Mouse (Mus musculus) forebrain, embryonic 16.5 days (tissue): Measurements from ENCODE around the gene Nav2. TPM values are rescaled to one million over a fixed set of nuclear protein-coding genes. Genes with fewer than 3 reads are reported as not detected.

Experiments used
- ATAC-seq: fragments of 200-750 bp; cut with Nextera tagmentation; 2 replicates; pipeline ENCODE4 v1.8.0; 2017; ENCODE audit warnings: mild to moderate bottlenecking, moderate library complexity
- H3K27ac ChIP-seq: fragments of 300-500 bp; sonication (generic); 2 replicates; pipeline ENCODE4 v1.5.1; 2014; ENCODE audit warnings: low read length, control low read depth
- H3K27me3 ChIP-seq: fragments of 300-500 bp; sonication (generic); replicated peaks from 2 replicates; pipeline ENCODE4 v1.6.1; 2014; ENCODE audit warnings: low read length; ENCODE audit not compliant: control insufficient read depth, insufficient read depth
- H3K36me3 ChIP-seq: fragments of 300-500 bp; sonication (generic); 2 replicates; pipeline ENCODE4 v1.6.1; 2014; ENCODE audit not compliant: control insufficient read depth, insufficient read depth
- H3K4me1 ChIP-seq: fragments of 300-500 bp; sonication (generic); replicated peaks from 2 replicates; pipeline ENCODE4 v1.6.1; 2014; ENCODE audit warnings: low read length; ENCODE audit not compliant: control insufficient read depth, insufficient read depth
- H3K4me2 ChIP-seq: fragments of 300-500 bp; sonication (generic); 2 replicates; pipeline ENCODE4 v1.6.1; 2014; ENCODE audit warnings: mild to moderate bottlenecking, low read length, control low read depth
- H3K4me3 ChIP-seq: fragments of 300-500 bp; sonication (generic); replicated peaks from 2 replicates; pipeline ENCODE4 v1.5.1; 2014; ENCODE audit warnings: mild to moderate bottlenecking, low read length, control low read depth
- H3K9ac ChIP-seq: fragments of 300-500 bp; sonication (generic); replicated peaks from 2 replicates; pipeline ENCODE4 v1.6.1; 2014; ENCODE audit warnings: low read depth, low read length, control low read depth
- H3K9me3 ChIP-seq: fragments of 300-500 bp; sonication (generic); 2 replicates; pipeline ENCODE4 v1.6.1; 2016; ENCODE audit warnings: low read length; ENCODE audit not compliant: control insufficient read depth
- WGBS: fragments of 180-500 bp; shearing (Covaris S2); extraction: QIAGEN DNeasy Blood & Tissue Kit; methylation state at CpG from one replicate; pipeline ENCODE4 v1.1.7; 2014; 5-methylcytosine and 5-hydroxymethylcytosine counted together
- polyA plus RNA-seq: library from polyadenylated mRNA; unstranded; fragments of >200 nt; fragmentation: Nextera tagmentation; extraction: Ambion mirVana; gene quantifications from 2 replicates; pipeline ENCODE4 v1.2.1, GENCODE M21; 2015

Nav2 gene
- polyA plus RNA-seq, 1 experiment from 2014 or later: 35.2 TPM

DNA sequence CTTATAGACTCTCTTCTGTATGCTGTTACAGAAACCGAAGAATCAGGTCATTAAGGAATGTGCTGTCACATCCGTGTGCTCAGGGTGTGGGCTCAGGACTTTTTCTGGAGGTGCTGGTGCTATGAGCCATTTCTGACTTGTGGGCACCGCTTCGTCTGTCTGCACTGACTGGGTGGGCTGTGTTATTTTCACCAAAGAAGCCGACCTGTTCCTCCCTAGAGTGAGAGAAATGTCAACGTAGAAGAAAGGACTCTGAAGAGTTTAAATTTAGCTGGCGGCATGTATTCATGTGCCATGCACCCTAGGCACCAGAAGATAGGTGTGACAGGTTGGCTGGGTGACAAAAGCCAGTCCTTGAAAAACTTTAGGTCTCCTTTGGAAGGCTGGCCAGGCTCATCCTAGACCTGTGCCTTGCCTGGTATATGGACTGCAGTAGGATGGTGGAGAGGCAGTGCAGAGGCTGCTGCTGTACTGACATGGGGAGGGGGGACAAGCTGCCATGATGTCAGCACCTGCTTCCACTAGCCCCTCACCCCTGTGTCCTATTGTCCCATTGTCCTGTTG, 599.5 kb downstream of the Nav2 start:
- Histone ChIP-seq H3K4me3 (no peak overlapping the region), H3K27me3 (no peaks in the 10 kb centered on the region), H3K4me2 (no peak overlapping the region), H3K9ac (no peak overlapping the region), H3K4me1 (peaks cover 6% of the 10 kb centered on the region), H3K9me3 (no peaks in the 10 kb centered on the region), H3K36me3 (no peaks in the 10 kb centered on the region; the same call in 1 of the 2 replicates), H3K27ac (no peak overlapping the region)
- WGBS: 85% methylated on average over 7 of the region's 7 CpGs
- ATAC-seq: no peak

DNA sequence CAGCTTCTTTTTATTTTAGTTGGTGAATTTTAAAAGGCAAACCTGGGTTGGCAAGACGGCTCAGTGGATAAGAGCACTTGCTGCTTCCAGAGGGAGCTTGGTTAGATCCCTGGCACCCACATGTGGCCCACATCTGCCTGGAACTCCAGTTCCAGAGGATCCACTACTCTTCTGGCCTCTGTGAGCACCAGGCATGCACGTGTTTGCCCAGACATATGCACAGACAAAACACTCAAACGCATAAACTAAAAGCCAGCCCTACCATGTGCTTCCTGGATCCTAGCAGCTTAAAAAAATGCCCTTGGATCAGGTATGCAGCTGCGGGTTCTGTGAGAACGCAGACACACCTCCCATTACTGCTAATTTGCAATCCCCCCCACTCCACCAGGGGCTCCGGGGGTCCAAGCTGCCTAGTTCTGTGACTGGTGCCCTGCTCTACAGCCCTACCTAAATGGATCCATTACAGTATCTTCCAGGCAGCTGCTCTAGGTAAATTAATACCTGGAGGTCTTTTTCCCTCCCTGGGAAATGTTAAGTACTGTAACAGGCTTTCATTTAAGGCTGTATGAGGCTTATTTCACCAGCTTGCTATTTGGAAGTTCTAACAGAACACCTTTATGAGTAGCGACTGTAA, 603.4 kb downstream of the Nav2 start:
- Histone ChIP-seq H3K4me3 (no peak overlapping the region), H3K9me3 (no peaks in the 10 kb centered on the region), H3K36me3 (no peaks in the 10 kb centered on the region), H3K4me2 (no peak overlapping the region), H3K27ac (no peak overlapping the region), H3K4me1 (no peaks in the 10 kb centered on the region; the same call in 1 of the 2 replicates), H3K27me3 (no peaks in the 10 kb centered on the region), H3K9ac (no peak overlapping the region)
- WGBS: 47% methylated on average over 7 of the region's 7 CpGs
- ATAC-seq: no peak

DNA sequence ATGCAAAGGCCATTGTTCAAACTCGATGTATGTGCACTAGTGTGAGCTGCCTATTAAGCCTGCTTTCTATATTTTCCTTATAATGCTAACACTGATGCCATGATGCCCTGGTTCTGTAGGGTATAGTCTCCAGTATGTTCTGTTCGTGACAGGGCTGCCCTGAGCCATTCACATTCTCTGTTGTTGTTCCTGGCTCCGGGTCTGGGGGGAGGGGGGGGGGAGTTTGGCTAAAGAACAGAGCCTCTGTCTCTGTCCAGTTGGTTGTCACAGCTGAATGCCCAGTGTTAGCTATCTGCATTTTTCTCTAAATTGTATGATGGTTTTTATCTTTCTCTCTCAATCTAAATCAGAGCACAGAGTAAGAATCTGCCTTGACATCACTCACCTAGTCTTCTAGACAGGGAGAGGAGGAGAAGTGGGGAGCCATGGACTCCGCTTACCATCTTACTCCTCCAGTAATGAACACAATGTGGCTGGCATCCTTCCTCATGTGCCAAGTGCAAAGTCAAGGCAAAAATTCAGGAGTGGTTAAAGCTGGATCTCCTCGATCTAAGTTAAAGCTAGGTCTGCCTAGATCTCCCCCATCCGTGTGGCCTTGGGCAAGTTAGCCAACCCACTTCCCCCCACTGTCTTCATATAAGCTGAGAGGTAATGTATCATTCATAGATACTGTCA, 605.4 kb downstream of the Nav2 start:
- H3K4me2 ChIP-seq: no peak overlapping the region
- H3K27me3 ChIP-seq: no peaks in the 10 kb centered on the region
- H3K4me3 ChIP-seq: no peak overlapping the region
- no peaks in the 10 kb centered on the region for H3K9me3 ChIP-seq
- H3K9ac ChIP-seq: no peak overlapping the region
- H3K4me1 ChIP-seq: no peaks in the 10 kb centered on the region; the same call in 1 of the 2 replicates
- WGBS: 60% methylated on average over 6 of the region's 6 CpGs
- no peak overlapping the region for H3K27ac ChIP-seq
- ATAC-seq: no peak
- no peaks in the 10 kb centered on the region for H3K36me3 ChIP-seq

DNA sequence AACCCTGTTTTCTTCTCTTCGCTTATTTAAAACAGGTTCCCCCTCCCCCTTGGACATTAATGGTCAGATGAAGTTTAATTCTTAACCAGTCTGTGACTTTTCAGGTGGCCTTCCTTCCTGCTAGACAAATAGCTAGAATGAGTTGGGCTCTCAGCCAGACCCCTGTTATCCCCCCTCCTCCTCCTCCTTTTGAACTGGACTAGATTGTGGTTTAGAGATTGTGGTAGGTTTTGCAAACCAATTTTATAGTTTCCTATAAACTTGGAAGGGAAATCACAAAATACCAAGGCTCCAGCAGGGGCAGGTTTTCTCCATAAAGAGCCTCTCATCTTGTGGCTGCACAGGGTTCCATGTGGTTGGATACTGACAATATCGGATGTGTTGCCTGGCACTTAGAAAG, 606.5 kb downstream of the Nav2 start:
- Histone ChIP-seq H3K36me3 (no peaks in the 10 kb centered on the region), H3K27me3 (no peaks in the 10 kb centered on the region), H3K4me3 (no peak overlapping the region), H3K4me1 (no peaks in the 10 kb centered on the region; the same call in 1 of the 2 replicates), H3K9ac (no peak overlapping the region), H3K9me3 (no peaks in the 10 kb centered on the region), H3K27ac (no peak overlapping the region), H3K4me2 (no peak overlapping the region)
- WGBS: 84% methylated on average over 2 of the region's 2 CpGs
- ATAC-seq: no peak

DNA sequence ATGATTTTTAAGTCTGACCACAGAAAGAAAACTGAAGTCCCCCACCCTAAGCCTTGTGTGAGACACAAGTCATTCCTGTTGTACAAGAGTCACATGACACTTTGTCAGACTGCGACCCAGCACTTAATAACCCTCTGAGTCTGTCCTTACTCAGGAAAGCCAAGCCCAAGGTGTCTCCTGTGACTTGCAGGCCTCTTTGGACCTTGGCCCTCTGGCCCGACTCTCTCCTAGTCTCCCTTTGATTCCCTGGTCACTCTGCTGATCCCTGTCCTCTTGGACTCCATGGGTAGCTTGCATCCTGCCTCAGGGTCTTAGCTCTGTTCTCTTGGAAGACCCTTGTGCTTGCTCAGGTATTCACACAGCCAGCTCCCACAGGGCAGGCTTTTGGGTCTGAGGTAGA, 612.0 kb downstream of the Nav2 start:
- Histone ChIP-seq H3K27ac (no peak overlapping the region), H3K36me3 (no peaks in the 10 kb centered on the region), H3K4me1 (peaks cover 28% of the 10 kb centered on the region), H3K4me3 (no peak overlapping the region), H3K27me3 (no peaks in the 10 kb centered on the region; the same call in 1 of the 2 replicates), H3K9ac (no peak overlapping the region), H3K9me3 (no peaks in the 10 kb centered on the region), H3K4me2 (no peak overlapping the region)
- ATAC-seq: no peak
- WGBS: 67% methylated on average over 2 of the region's 2 CpGs

DNA sequence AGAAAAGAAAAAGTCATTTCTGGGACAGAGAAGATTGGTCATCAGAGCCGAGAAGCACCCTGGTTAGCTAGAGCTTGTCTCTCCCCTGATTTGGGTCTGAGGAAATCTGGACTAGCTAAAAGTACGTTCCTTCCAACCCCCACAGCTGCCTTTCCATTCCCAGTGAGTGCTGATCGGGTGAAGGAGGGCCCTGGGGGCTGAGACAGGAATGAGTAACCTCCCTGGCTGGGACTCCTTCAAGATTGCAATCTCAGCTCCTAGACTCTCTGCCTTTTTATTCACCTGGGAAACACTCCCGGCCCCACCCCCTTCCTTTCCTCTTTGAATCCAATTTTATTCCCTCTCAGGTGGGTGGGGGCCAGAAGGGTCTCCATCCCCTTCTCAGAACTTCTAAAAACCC, 612.8 kb downstream of the Nav2 start:
- H3K27ac ChIP-seq: no peak overlapping the region
- H3K36me3 ChIP-seq: no peaks in the 10 kb centered on the region
- H3K4me3 ChIP-seq: no peak overlapping the region
- 38% methylated on average over 4 of the region's 4 CpGs for WGBS
- ATAC-seq: no peak
- H3K9ac ChIP-seq: no peak overlapping the region
- no peaks in the 10 kb centered on the region; the same call in 1 of the 2 replicates for H3K27me3 ChIP-seq
- peaks cover 28% of the 10 kb centered on the region for H3K4me1 ChIP-seq
- no peak overlapping the region for H3K4me2 ChIP-seq
- H3K9me3 ChIP-seq: no peaks in the 10 kb centered on the region

DNA sequence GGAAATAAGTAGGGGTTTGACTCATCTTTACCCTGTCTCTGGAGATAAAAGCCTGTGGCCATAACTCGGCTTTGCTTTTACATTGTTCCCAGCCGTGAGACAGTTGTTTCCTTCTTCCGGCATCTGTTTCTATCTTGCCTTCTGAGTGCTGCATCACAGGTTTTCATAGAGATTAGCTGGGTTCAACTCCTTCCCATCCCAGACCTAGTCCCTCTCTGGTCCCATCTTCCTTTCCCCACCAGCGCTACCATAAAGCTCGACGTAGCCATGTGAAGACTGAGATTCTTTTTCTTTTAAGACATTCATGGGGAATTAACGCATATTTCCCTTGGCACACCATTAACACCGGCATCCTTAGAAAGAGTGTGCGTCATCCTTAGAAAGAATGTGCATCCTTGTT, 613.5 kb downstream of the Nav2 start:
- Histone ChIP-seq H3K36me3 (no peaks in the 10 kb centered on the region), H3K9me3 (no peaks in the 10 kb centered on the region), H3K4me2 (peak overlapping the region; percentile 58), H3K4me1 (peaks cover 28% of the 10 kb centered on the region), H3K4me3 (no peak overlapping the region; the same call in 1 of the 2 replicates), H3K9ac (no peak overlapping the region), H3K27ac (no peak overlapping the region), H3K27me3 (no peaks in the 10 kb centered on the region; the same call in 1 of the 2 replicates)
- WGBS: 3% methylated on average over 9 of the region's 9 CpGs
- ATAC-seq: peak; percentile 31

DNA sequence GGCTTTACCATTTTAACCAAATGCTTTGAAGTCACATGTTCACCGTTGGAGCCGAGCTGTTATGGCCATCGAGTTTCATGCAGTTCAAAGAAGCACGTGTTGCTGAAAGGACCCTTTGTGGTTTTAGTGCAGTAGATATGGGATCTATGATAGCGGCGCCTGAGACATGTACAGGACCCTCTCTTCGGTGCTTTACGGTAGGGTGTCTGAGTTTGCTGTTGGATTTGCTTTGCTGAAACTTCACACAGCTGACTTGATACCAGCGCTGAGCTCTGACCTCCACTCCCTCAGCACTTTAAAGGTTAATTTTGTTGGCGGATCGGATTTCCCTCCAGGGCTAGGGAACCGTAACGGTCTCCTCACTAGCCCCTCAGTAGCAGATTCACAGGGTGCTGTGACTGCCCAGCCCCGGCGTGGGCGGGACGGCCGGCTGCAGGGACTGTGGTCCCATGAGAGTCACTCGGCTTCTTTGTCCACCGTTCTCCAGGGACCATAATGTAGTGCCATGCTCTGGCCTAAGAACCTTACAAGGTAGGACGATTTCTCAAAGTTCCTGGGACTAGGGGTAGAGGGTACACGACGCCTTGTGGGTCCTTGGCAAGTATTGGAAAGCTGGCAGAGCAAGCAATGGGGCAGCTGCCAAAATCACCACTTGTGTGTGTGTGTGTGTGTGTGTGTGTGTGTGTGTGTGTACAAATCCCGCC, 614.0 kb downstream of the Nav2 start:
- H3K4me3 ChIP-seq: peak overlapping the region; percentile 32
- H3K27me3 ChIP-seq: no peaks in the 10 kb centered on the region; the same call in 1 of the 2 replicates
- no peaks in the 10 kb centered on the region for H3K36me3 ChIP-seq
- no peaks in the 10 kb centered on the region for H3K9me3 ChIP-seq
- WGBS: under 1% methylated on average over 24 of the region's 24 CpGs
- no peak overlapping the region for H3K9ac ChIP-seq
- peak; percentile 66 for ATAC-seq
- H3K27ac ChIP-seq: no peak overlapping the region
- peak overlapping the region; percentile 58 for H3K4me2 ChIP-seq
- H3K4me1 ChIP-seq: peaks cover 28% of the 10 kb centered on the region

DNA sequence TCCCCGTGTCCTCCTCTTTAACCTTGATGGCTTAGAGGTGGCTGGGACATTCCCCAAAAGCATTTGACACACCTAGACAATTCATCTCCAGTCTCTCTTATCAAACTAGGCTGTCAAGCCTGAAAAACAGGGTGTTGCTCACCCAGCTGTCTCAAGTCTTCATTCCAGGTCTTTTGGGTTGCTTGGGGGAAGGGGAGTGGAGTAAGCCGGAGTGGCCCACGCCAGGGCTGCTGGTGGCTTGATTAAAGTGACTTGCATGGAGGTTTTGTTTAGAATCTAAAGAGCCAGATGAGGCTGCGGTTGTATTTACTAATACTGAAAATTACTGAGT, 614.6 kb downstream of the Nav2 start:
- Histone ChIP-seq H3K27me3 (no peaks in the 10 kb centered on the region; the same call in 1 of the 2 replicates), H3K27ac (no peak overlapping the region), H3K4me3 (no peak overlapping the region), H3K4me2 (peak overlapping the region; percentile 58; the same call in 1 of the 2 replicates), H3K9ac (no peak overlapping the region), H3K4me1 (peaks cover 28% of the 10 kb centered on the region), H3K9me3 (no peaks in the 10 kb centered on the region), H3K36me3 (no peaks in the 10 kb centered on the region)
- ATAC-seq: peak; percentile 14; the same call in 1 of the 2 replicates
- WGBS: 15% methylated on average over 4 of the region's 4 CpGs
